In genomic region chr15:11737436-11738000, GRCm38 (mm10) we compare ENCODE assay signal across 18 mouse cellular contexts.
DNase-seq lines count a peak whose midpoint lies in the region; ATAC-seq and TF ChIP-seq lines count a peak whose summit lies in the region.
"Had no signal": no experiment of that assay in that cellular context is flagged by ENCODE, and none has a peak within 500 bp of the region (broad histone marks: within the 10 kb centered on the region; RNA-seq: fewer than 3 reads in every experiment).

No protein-coding gene starts in this region.

- H3K4me1 ChIP-seq in forebrain, postnatal 0 days (ENCODE audit: insufficient read depth) = no peaks in the 10 kb centered on the region
- H3K4me1 ChIP-seq in forebrain, embryonic 12.5 days = peaks cover 13% of the 10 kb centered on the region
- peaks cover 11% of the 10 kb centered on the region for H3K4me1 ChIP-seq in kidney, embryonic 16.5 days (ENCODE audit: insufficient read depth, low read length)
- H3K4me1 ChIP-seq in limb, embryonic 14.5 days (ENCODE audit: control insufficient read depth, insufficient read depth, low read length) = peaks cover 9% of the 10 kb centered on the region; the same call in 1 of the 2 replicates
- peaks cover 13% of the 10 kb centered on the region for H3K4me1 ChIP-seq in limb, embryonic 10.5 days
- no peaks in the 10 kb centered on the region; the same call in 1 of the 2 replicates for H3K4me1 ChIP-seq in lung, postnatal 0 days (ENCODE audit: insufficient read depth, low read depth, low read length)

- no peak for TF ChIP-seq CTCF in forebrain, postnatal 0 days (IDR thresholded peaks at IDR 0.05; ENCODE audit: low read depth)
- TF ChIP-seq CTCF in lung, postnatal 0 days (IDR thresholded peaks at IDR 0.05) = no peak

- TF ChIP-seq EP300 in lung, postnatal 0 days (IDR thresholded peaks at IDR 0.05) = no peak

- no peak overlapping the region for H3K4me3 ChIP-seq in forebrain, postnatal 0 days (ENCODE audit: low read depth, low read length)
- H3K4me3 ChIP-seq in forebrain, embryonic 12.5 days (replicated peaks) = no peak overlapping the region
- no peak overlapping the region for H3K4me3 ChIP-seq in kidney, embryonic 16.5 days (ENCODE audit: low read length)
- H3K4me3 ChIP-seq in limb, embryonic 14.5 days (replicated peaks; ENCODE audit: low read length) = no peak overlapping the region
- H3K4me3 ChIP-seq in limb, embryonic 10.5 days = no peak overlapping the region
- H3K4me3 ChIP-seq in lung, postnatal 0 days (ENCODE audit: low read depth, low read length) = no peak overlapping the region
- H3K4me3 ChIP-seq: embryonic facial prominence, embryonic 13.5 days; forebrain, embryonic 13.5 days; heart, embryonic 12.5 days; hindbrain, embryonic 10.5 days had no signal

- no peak for DNase-seq in forebrain, postnatal 0 days
- no peak for DNase-seq in kidney, adult 18-20 months
- DNase-seq in limb, embryonic 14.5 days (ENCODE audit: low spot score) = peak; percentile 40
- no peak for DNase-seq in limb, embryonic 10.5 days (ENCODE audit: low spot score)
- DNase-seq in lung, postnatal 0 days (ENCODE audit: low spot score) = peak; percentile 18
- no peak for DNase-seq in lung, postnatal 36 days
- DNase-seq: adrenal gland, adult 2 months; cerebellum, adult 18-20 months; cerebellum, adult 9-11 months; cerebellum, postnatal 36 days; gastrocnemius, postnatal 10 days had no signal

- 72% methylated on average over 4 of the region's 4 CpGs for WGBS in forebrain, postnatal 0 days
- 87% methylated on average over 4 of the region's 4 CpGs for WGBS in forebrain, embryonic 12.5 days
- 55% methylated on average over 4 of the region's 4 CpGs for WGBS in kidney, embryonic 16.5 days
- 71% methylated on average over 4 of the region's 4 CpGs for WGBS in limb, embryonic 14.5 days
- WGBS in limb, embryonic 10.5 days = 85% methylated on average over 4 of the region's 4 CpGs
- WGBS in lung, postnatal 0 days = 53% methylated on average over 4 of the region's 4 CpGs

- H3K4me2 ChIP-seq in forebrain, postnatal 0 days (ENCODE audit: low read depth) = no peak overlapping the region
- no peak overlapping the region for H3K4me2 ChIP-seq in forebrain, embryonic 12.5 days
- H3K4me2 ChIP-seq in kidney, embryonic 16.5 days (replicated peaks; ENCODE audit: low read depth, low read length) = no peak overlapping the region
- no peak overlapping the region for H3K4me2 ChIP-seq in limb, embryonic 14.5 days (replicated peaks; ENCODE audit: low read depth, low read length, severe bottlenecking)
- H3K4me2 ChIP-seq in lung, postnatal 0 days (replicated peaks; ENCODE audit: low read depth, low read length) = no peak overlapping the region
- H3K4me2 ChIP-seq: embryonic facial prominence, embryonic 13.5 days; forebrain, embryonic 13.5 days; heart, embryonic 12.5 days; hindbrain, embryonic 14.5 days had no signal

- H3K9me3 ChIP-seq in forebrain, postnatal 0 days (ENCODE audit: low read length) = no peaks in the 10 kb centered on the region
- no peaks in the 10 kb centered on the region for H3K9me3 ChIP-seq in forebrain, embryonic 12.5 days
- no peaks in the 10 kb centered on the region for H3K9me3 ChIP-seq in kidney, embryonic 16.5 days (ENCODE audit: low read length)
- no peaks in the 10 kb centered on the region for H3K9me3 ChIP-seq in limb, embryonic 14.5 days (ENCODE audit: control insufficient read depth, low read length)
- H3K9me3 ChIP-seq in limb, embryonic 10.5 days (replicated peaks) = no peaks in the 10 kb centered on the region
- no peaks in the 10 kb centered on the region for H3K9me3 ChIP-seq in lung, postnatal 0 days (ENCODE audit: low read length)
- H3K9me3 ChIP-seq: embryonic facial prominence, embryonic 13.5 days; forebrain, embryonic 13.5 days; heart, embryonic 12.5 days; hindbrain, embryonic 10.5 days had no signal

- ATAC-seq in forebrain, postnatal 0 days = peak; percentile 40; the same call in 1 of the 2 replicates
- no peak for ATAC-seq in forebrain, embryonic 12.5 days (ENCODE audit: low FRiP score)
- peak; percentile 60; the same call in 1 of the 2 replicates for ATAC-seq in kidney, embryonic 16.5 days (ENCODE audit: low FRiP score, low TSS enrichment)
- ATAC-seq in limb, embryonic 14.5 days (ENCODE audit: low FRiP score, low read depth) = no peak
- no peak for ATAC-seq in lung, postnatal 0 days
- ATAC-seq: forebrain, embryonic 13.5 days had no signal

- H3K27me3 ChIP-seq in forebrain, postnatal 0 days (ENCODE audit: insufficient read depth, low read length) = no peaks in the 10 kb centered on the region; the same call in 1 of the 2 replicates
- H3K27me3 ChIP-seq in forebrain, embryonic 12.5 days = no peaks in the 10 kb centered on the region
- H3K27me3 ChIP-seq in kidney, embryonic 16.5 days (ENCODE audit: insufficient read depth, low read length) = no peaks in the 10 kb centered on the region
- peaks cover 4% of the 10 kb centered on the region; the same call in 1 of the 2 replicates for H3K27me3 ChIP-seq in limb, embryonic 14.5 days (ENCODE audit: control insufficient read depth, insufficient read depth, low read length)
- peaks cover 27% of the 10 kb centered on the region for H3K27me3 ChIP-seq in limb, embryonic 10.5 days (ENCODE audit: low read depth, poor library complexity, severe bottlenecking)
- no peaks in the 10 kb centered on the region for H3K27me3 ChIP-seq in lung, postnatal 0 days (replicated peaks; ENCODE audit: insufficient read depth, low read length)
- H3K27me3 ChIP-seq: embryonic facial prominence, embryonic 13.5 days; forebrain, embryonic 13.5 days; heart, embryonic 12.5 days had no signal

- H3K36me3 ChIP-seq in forebrain, postnatal 0 days (ENCODE audit: insufficient read depth) = no peaks in the 10 kb centered on the region
- no peaks in the 10 kb centered on the region for H3K36me3 ChIP-seq in forebrain, embryonic 12.5 days (replicated peaks)
- no peaks in the 10 kb centered on the region for H3K36me3 ChIP-seq in kidney, embryonic 16.5 days (ENCODE audit: insufficient read depth, low read length)
- no peaks in the 10 kb centered on the region for H3K36me3 ChIP-seq in limb, embryonic 14.5 days (ENCODE audit: control insufficient read depth, insufficient read depth, low read length)
- no peaks in the 10 kb centered on the region for H3K36me3 ChIP-seq in limb, embryonic 10.5 days
- H3K36me3 ChIP-seq in lung, postnatal 0 days (ENCODE audit: insufficient read depth, low read length) = no peaks in the 10 kb centered on the region
- H3K36me3 ChIP-seq: embryonic facial prominence, embryonic 13.5 days; heart, embryonic 12.5 days; hindbrain, embryonic 10.5 days had no signal

- no peak overlapping the region for H3K27ac ChIP-seq in forebrain, postnatal 0 days (ENCODE audit: low read depth, low read length)
- H3K27ac ChIP-seq in forebrain, embryonic 12.5 days = no peak overlapping the region
- 0 out of 2 replicates have a peak overlapping the region, but pooled peaks have one; percentile 16 for H3K27ac ChIP-seq in kidney, embryonic 16.5 days (ENCODE audit: low read length)
- H3K27ac ChIP-seq in limb, embryonic 14.5 days (replicated peaks; ENCODE audit: low read depth, low read length) = no peak overlapping the region
- H3K27ac ChIP-seq in limb, embryonic 10.5 days = no peak overlapping the region
- no peak overlapping the region for H3K27ac ChIP-seq in lung, postnatal 0 days (ENCODE audit: low read length)
- H3K27ac ChIP-seq: embryonic facial prominence, embryonic 13.5 days; forebrain, embryonic 13.5 days; hindbrain, embryonic 10.5 days; hindbrain, embryonic 14.5 days had no signal

- H3K9ac ChIP-seq in forebrain, postnatal 0 days = no peak overlapping the region
- H3K9ac ChIP-seq in forebrain, embryonic 12.5 days = no peak overlapping the region
- H3K9ac ChIP-seq in kidney, embryonic 16.5 days (replicated peaks; ENCODE audit: low read length) = no peak overlapping the region
- H3K9ac ChIP-seq in limb, embryonic 14.5 days (ENCODE audit: low read depth, low read length, severe bottlenecking) = no peak overlapping the region
- H3K9ac ChIP-seq in lung, postnatal 0 days (replicated peaks; ENCODE audit: low read depth) = no peak overlapping the region
- H3K9ac ChIP-seq: embryonic facial prominence, embryonic 13.5 days; forebrain, embryonic 13.5 days; heart, embryonic 12.5 days; hindbrain, embryonic 14.5 days had no signal

- TF ChIP-seq POLR2A in limb, embryonic 14.5 days (IDR thresholded peaks at IDR 0.05; ENCODE audit: borderline replicate concordance, extremely low read depth, insufficient read depth, insufficient read length) = no peak

Comparison
In these comparisons a context has a peak if more than half of its experiments do, and no peak if none do; other contexts are left out.
1. ATAC-seq: peak in forebrain, postnatal 0 days (single experiment) and kidney, embryonic 16.5 days (single experiment); none in forebrain, embryonic 12.5 days (single experiment), limb, embryonic 14.5 days (single experiment) and lung, postnatal 0 days (single experiment).
2. DNase-seq: peak in limb, embryonic 14.5 days (single experiment) and lung, postnatal 0 days (single experiment); none in forebrain, postnatal 0 days (single experiment), kidney, adult 18-20 months (single experiment), limb, embryonic 10.5 days (single experiment) and lung, postnatal 36 days (single experiment).